Mouse (Mus musculus) thymus, adult 2 months (tissue): ENCODE measurements around the gene Ston2.

ENCODE experiments used
- CTCF ChIP-seq: fragments of 200-500 bp; IDR thresholded peaks from 2 replicates; pipeline ENCODE4 v1.5.1; 2012; ENCODE audit warnings: mild to moderate bottlenecking, control low read depth, low read length, moderate library complexity, borderline replicate concordance; ENCODE audit not compliant: control insufficient read depth, poor library complexity, insufficient read depth; ENCODE audit errors: extremely low read depth
- POLR2A ChIP-seq: fragments of 200-500 bp; IDR thresholded peaks from 2 replicates; pipeline ENCODE4 v1.6.1; 2012; ENCODE audit warnings: mild to moderate bottlenecking, low read length, control low read depth, moderate library complexity; ENCODE audit not compliant: control insufficient read depth, poor library complexity, insufficient read depth; ENCODE audit errors: extremely low read depth

- TF ChIP-seq CTCF (no peak), POLR2A (no peak)
Measured at GRCm38 (mm10) chr12:91710876-91711275, 77.3 kb downstream of the Ston2 start.
